Mouse (Mus musculus) B cell, adult 2 months (primary cell): Measurements from ENCODE around the gene Tssc4.

Source experiments
- DNase-seq, 2 experiments: peaks; one replicate each; pipeline ENCODE4 v3.0.0; 2022

The Tssc4 gene

GRCm38 (mm10) chr7:143069751-143070400, 827 bp downstream of the Tssc4 start:
- no peak for DNase-seq

- DNase-seq, result no peak
Measured at GRCm38 (mm10) chr7:143070506-143071070, 1.5 kb downstream of the Tssc4 start.

DNA sequence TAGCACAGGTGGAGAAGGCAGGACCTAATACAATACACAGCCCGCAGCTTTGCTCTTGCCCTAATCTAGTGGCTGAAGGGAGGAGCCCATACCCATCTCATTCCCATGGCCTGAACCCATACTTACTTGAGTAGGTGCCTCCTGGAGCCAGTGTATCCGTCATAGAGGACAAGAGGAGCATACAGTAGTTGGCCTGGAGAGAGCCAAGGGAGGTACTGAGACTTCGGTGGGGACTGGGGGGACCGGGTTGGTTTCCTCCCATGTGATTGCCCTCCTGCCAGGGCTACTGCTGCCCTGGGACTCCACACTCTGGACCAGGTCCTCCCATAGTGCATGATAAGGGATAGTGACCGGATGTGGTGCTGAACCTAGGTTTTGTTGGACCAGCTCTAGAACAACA, 3.6 kb downstream of the Tssc4 start:
- DNase-seq, result no peak

DNA sequence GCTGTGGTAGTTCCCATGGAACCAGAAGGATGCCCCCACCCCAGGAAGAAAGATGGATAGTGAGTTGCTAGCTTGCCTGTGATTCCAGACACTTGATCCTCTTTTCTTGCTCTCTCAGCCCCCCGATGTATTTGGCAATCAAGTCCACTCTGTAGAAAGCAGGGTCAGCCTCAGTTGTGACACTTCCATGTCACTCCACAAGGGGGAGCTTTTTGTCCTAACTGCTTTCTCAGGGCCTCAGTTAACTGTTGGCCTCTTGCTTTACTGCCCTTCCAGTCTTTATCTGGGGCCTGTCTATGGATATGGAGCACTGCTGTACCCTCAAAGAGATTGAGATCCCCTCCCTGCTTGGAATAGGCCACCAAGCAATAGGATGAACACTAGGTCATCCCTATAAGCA, 4.0 kb downstream of the Tssc4 start:
- peak; percentile 74 to 77 for DNase-seq

DNA sequence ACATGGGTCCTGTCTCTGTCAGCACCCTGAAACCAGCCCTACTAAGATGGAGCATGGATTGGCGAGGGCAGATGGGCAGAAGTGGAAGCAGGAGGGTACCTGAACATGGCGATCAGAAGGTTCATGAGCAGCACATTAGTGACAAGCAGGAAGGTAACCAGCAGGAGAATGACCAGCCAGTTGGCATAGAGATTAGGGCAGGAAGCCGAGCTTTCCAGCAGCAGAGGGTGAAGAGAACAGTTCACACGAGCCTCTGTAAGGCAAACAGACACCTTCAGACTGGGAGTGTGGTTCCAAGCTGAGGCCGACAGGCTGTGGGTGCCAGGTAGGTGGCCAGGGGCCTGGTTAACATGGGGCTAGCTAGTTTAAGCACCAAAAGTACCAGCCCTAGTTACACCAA, 6.3 kb downstream of the Tssc4 start:
- no peak for DNase-seq

DNA sequence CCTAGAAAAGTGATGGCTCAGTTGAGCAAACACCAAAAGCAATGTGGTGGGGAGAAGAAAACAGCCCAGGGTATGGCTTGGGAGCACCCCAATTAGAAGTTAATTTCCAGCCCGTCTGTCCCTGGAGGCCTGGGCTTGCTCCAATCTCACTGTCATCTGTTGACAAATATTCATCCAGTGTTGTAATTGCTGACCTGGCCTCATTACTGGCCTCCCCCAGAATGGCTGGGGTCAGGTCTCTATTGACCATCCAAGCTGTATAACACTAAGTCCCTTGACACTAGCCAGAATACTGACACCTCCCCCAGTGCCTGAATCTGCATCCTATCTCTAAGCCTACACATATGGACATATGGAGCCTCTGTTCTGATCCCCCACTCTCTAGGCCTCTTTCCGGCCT, 8.3 kb downstream of the Tssc4 start:
- DNase-seq, result no peak

DNA sequence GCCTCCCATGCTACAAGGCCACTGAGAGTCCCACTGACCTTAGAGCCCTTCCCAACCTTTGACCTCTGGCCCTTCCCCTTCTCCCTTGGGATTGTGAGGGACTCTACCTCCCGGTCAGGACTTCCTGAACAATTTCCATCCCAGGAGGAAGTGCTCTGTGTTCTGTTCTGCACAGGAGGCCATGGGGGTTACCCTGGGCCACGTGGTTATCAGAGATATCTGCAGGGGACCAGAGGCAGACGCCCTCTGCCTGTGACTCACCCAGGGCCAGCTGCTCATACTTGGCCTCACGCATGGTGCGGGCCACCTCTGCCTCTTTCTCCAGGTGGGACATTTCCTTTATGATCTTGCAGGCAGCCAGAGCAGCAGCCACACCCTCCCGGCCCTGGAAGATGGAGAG, 13.0 kb downstream of the Tssc4 start:
- no peak for DNase-seq

DNA sequence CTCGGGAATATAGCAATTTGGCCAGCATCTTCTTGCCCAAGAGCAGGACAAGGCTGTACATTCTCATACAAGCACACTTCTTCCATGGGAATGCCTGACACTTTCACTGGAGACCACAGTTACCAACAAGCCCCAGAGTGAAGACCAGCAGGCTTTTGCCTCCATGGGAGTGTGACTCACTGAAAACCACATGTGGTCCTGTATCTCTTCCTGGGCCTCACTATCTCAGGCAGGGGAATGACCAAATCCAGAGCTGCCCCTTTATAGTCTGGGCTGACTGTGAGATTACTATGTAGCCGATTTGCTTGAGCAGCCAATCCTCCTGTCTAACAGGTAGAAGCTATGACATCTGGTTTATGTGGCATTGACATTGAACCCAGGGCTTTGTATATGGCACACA, 14.7 kb downstream of the Tssc4 start:
- no peak for DNase-seq

DNA sequence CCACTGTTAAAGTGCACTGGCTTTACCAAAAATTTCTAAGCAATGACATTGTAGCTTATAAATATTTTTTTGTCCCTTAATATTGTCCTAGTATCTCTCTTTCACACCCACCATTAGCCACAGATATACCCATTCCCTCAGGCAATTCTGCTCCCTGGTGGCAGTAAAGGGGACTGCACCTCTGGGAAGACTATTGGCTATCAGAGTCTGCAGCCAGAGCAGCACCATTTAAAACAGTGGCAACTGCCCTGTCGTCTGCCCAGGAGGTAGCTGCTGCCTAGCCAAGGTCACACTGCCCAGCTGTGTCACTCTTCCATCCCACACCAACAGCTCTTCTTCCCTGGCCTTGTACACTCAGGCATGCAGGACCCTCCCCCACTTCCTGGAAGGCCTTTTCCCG, 17.3 kb downstream of the Tssc4 start:
- peak; percentile 84 to 86 for DNase-seq

DNA sequence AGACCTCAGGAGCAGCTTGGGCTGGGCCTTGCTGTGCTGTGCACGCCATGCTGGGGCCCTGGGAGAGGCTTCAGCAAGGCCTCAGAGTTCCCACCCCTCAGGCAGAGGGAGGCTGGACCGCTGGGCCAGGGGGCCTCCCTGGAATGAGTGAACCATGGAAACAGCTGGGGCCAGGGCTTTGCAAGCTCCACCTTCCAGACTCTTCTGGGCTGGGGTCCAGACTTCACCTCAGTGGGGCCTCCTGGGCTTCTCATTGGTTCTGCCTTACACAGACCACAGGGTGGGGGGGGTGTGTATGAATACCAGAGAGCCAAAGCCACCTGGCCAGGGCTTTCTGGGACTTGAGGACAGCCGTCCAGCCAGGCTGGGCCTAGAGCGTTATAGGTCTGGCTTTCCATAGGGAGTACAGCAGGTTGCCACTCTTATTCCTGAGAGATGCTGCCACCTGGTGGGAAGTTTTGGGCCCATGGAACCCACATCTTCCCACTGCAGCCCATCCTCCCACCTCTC, 18.1 kb downstream of the Tssc4 start:
- no peak for DNase-seq

- DNase-seq, result no peak
Measured at GRCm38 (mm10) chr7:143093847-143094246, 24.8 kb downstream of the Tssc4 start.

- peak; percentile 67 to 68 for DNase-seq
Measured at GRCm38 (mm10) chr7:143094592-143095553, 25.8 kb downstream of the Tssc4 start, which contains the start of gene Trpm5. Gene Trpm5 (minus strand): TSS chr7:143094642.

GRCm38 (mm10) chr7:143095554-143095907, 26.5 kb downstream of the Tssc4 start:
- no peak for DNase-seq

DNA sequence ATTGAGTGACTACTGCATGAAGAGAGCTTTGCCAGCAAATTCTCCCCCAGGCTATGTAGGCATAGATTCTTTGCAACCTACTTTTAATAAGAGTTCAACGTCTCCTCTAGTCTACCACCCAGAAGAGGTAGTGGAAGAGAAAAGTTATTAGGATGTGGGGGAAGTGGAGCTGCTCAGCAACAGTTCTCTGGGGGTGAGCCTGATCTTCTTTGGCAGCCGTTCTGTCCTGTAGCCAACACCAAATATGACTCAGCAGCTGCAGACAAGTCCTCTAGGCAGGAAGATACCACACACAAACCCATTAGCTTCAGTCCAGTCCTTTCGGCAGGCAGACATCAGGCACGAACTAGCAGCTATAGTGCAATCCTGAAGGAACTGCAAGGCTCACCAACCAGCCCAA, 31.7 kb downstream of the Tssc4 start:
- DNase-seq, result no peak

GRCm38 (mm10) chr7:143105258-143105897, 36.3 kb downstream of the Tssc4 start:
- DNase-seq, result no peak

DNA sequence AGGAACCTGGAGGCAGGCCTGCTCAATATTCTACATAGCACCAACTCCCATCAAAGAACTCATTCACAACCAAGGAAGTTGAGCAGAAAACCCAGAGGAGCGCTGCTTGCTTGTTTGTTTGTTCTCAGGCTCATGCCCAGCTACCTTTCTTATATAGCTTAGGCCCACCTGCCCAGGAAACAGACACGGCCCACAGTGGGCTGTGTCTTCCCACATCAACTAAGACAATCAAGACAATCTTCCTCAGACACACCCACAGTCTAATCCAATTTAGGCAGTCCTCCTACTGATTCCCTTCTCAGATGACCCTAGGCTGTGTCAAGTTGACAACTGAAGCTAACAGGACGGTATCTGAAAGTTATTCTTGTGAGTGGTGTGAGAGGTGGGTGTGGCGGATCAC, 37.0 kb downstream of the Tssc4 start, which contains the start of gene Kcnq1:
Kcnq1 (plus strand) TSS at position 301 of the 400 bp plus-strand sequence.
- DNase-seq, result no peak

- DNase-seq, result peak in 1 of 2 experiments; percentile 12
Measured at GRCm38 (mm10) chr7:143106672-143107465, 37.8 kb downstream of the Tssc4 start.

DNA sequence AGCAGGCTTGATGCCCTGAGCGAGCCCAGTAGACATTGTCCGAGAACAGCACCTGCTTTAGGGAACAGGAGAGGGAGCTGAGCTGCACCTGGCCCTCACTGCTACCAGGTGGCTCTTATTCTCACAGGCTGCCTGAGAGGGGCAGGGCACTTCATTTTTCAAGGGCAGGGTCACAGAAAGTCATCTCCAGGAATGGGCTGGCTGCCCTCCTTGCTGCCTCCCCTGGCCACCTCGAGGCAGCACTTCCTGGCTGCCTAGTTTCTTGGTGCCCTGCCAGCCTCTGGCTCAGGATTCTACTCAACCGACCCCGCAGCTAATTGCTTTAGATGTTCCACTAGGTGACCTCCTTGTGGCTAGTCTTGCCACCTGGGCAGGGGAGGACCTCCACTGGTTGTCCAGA, 39.2 kb downstream of the Tssc4 start:
- DNase-seq, result no peak

DNA sequence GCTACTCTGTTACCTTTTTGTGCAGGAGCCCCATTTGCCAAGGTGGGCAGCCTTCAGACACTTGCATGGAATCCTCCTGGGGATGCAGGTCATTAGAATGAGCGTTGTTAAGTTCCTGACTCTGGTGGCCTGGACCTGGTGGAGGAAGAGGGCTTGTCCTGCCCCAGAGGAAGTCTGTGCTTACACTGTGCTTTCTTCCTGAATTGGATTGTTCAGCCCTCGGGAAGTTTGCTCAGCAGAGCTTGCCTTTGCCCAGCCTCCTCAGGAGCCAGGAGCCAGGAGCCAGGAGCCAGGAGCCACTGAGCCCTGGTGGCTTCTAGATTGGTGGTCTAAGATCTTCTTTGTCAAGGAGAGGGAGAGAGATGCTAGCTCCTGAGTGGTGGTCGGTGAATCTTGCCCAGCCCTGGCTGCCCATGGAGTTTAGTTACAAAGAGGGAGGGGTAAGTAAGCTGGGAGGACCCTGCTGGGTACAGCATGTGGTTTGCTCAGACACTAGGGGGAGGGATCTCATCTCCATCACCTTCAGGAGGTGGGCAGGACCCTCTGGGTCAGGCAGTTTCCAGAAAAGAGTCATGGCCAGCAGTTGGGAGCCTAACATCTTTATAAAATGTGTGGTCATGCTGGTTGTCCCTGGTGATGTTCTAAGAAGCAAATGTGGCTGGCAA, 40.1 kb downstream of the Tssc4 start:
- no peak for DNase-seq

GRCm38 (mm10) chr7:143109696-143110095, 40.6 kb downstream of the Tssc4 start:
- no peak for DNase-seq

DNA sequence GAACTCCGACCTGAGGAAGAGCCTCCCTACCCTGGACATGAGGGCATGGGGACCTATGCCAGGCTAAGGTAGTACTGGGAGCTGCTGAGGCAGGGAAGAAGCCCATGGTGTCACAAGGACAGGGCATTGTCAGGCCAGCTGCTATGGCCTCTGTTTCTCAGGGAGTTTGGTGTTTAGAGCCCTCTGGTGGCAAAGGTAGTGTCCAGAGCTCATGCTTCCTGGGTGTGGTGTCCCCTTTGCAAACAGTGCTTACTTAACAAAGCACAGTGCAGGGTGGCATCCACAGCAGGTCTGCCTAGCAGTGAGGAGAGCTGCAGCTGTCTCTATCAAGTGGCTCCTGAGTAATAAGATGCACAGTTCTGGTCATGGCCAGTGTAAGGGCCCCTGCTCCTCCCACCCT, 41.8 kb downstream of the Tssc4 start:
- no peak for DNase-seq

- DNase-seq, result no peak
Measured at GRCm38 (mm10) chr7:143111719-143112118, 42.7 kb downstream of the Tssc4 start.
